Mouse (Mus musculus) limb, embryonic 14.5 days (tissue): ENCODE data around the gene Dpp9. TPM values are rescaled to one million over a fixed set of nuclear protein-coding genes. Genes with fewer than 3 reads are reported as not detected.

ENCODE experiments used
- ATAC-seq: fragments of 200-750 bp; cut with Nextera tagmentation; 2 replicates; pipeline ENCODE4 v1.8.0; 2017; ENCODE audit warnings: low read depth, moderate number of reproducible peaks, moderate TSS enrichment; ENCODE audit not compliant: low FRiP score
- DNase-seq: peaks from one replicate; pipeline ENCODE4 v3.0.0-alpha.2; 2015; ENCODE audit warnings: low spot score
- H3K27ac ChIP-seq: fragments of 300-500 bp; sonication (generic); replicated peaks from 2 replicates; pipeline ENCODE4 v1.5.1; 2014; ENCODE audit warnings: low read depth, mild to moderate bottlenecking, low read length, moderate library complexity, mixed read lengths
- H3K27me3 ChIP-seq: fragments of 300-500 bp; sonication (generic); 2 replicates; pipeline ENCODE4 v1.6.1; 2014; ENCODE audit warnings: low read length, mixed read lengths; ENCODE audit not compliant: control insufficient read depth, insufficient read depth
- H3K36me3 ChIP-seq: fragments of 300-500 bp; sonication (generic); 2 replicates; pipeline ENCODE4 v1.6.1; 2014; ENCODE audit warnings: mild to moderate bottlenecking, low read length, moderate library complexity, mixed read lengths; ENCODE audit not compliant: control insufficient read depth, insufficient read depth
- H3K4me1 ChIP-seq: fragments of 300-500 bp; sonication (generic); 2 replicates; pipeline ENCODE4 v1.6.1; 2014; ENCODE audit warnings: antibody characterized with exemption, low read length, mixed read lengths; ENCODE audit not compliant: control insufficient read depth, insufficient read depth
- H3K4me2 ChIP-seq: fragments of 300-500 bp; sonication (generic); replicated peaks from 2 replicates; pipeline ENCODE4 v1.6.1; 2014; ENCODE audit warnings: low read depth, mild to moderate bottlenecking, low read length, moderate library complexity; ENCODE audit not compliant: severe bottlenecking
- H3K4me3 ChIP-seq: fragments of 300-500 bp; sonication (generic); replicated peaks from 2 replicates; pipeline ENCODE4 v1.5.1; 2014; ENCODE audit warnings: low read length
- H3K9ac ChIP-seq: fragments of 300-500 bp; sonication (generic); 2 replicates; pipeline ENCODE4 v1.6.1; 2014; ENCODE audit warnings: mild to moderate bottlenecking, low read depth, low read length, moderate library complexity; ENCODE audit not compliant: severe bottlenecking
- H3K9me3 ChIP-seq: fragments of 300-500 bp; sonication (generic); 2 replicates; pipeline ENCODE4 v1.6.1; 2016; ENCODE audit warnings: low read length; ENCODE audit not compliant: control insufficient read depth
- POLR2A ChIP-seq: fragments of 200-500 bp; IDR thresholded peaks from 2 replicates; pipeline ENCODE4 v1.8.0; 2012; ENCODE audit warnings: inconsistent platforms, mild to moderate bottlenecking, moderate library complexity, borderline replicate concordance; ENCODE audit not compliant: insufficient read depth, insufficient read length; ENCODE audit errors: extremely low read depth
- WGBS: fragments of 180-500 bp; shearing (Covaris S2); extraction: QIAGEN DNeasy Blood & Tissue Kit; methylation state at CpG from one replicate; pipeline ENCODE4 v1.1.7; 2014; 5-methylcytosine and 5-hydroxymethylcytosine counted together
- polyA plus RNA-seq, 2 experiments: library from polyadenylated mRNA; depleted of rRNA in 1 of 2; stranded (reverse) in 1 of 2; unstranded in 1 of 2; fragments of >200 nt; fragmentation: Nextera tagmentation in 1 of 2; extraction: Ambion mirVana in 1 of 2; gene quantifications; 2 replicates each; pipeline versions ENCODE4 v1.2.1 to v1.2.3; 2012 to 2014

The Dpp9 gene
- polyA plus RNA-seq, 2 experiments = 33.9 to 54.3 TPM

DNA sequence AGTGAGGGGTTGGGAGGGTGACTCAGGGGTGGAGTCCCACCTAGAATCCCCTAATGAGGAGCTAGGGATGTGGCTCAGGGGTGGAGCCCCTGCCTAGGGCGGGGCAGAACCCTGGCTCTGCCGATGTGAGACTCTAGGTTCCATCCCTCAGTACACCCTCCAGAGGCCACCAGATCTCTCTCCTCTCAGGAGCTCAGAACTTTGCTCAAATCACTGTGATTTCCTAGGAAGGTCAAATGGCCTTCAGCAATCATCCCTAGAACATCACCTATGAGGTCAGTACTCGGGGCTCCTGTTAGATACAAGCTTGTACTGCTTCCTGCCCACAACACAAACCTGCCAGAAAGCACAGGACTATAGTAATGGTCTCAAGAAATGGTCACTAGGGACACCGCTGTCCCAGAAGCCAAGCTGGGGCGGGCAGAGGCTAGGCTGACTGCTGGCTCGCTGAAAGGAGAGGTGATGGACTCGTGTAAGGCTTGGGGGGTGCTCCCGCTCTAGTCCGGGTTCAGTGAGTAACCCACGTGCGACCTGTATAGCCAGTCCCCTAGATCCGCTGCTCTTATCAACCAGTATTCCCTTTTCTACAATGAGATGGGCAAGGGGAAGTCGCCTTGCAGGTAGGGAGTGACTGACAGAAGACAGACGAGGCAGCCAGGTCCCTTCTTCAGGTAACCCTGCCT lies 35.6 kb downstream of the Dpp9 start:
- DNase-seq = no peak
- WGBS = 3% methylated on average over 14 of the region's 14 CpGs

DNA sequence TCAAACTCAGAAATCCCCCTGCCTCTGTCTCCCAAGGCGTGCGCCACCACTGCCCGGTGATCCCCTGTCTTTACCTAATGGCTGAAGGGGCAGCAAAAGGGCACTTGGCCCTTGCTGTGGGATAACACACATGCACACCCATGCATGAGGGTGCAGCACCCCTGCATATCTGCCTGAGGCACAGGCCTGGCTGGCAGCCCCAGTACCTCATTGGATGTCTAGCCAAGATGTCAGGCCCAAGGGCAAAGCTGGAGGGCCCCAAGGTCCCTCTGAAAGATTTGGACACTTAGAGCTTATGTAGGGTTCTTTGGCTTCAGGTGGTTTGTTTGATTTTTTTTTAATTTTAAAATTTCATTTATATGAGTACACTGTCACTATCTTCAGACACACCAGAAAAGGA lies 43.3 kb downstream of the Dpp9 start:
- TF ChIP-seq POLR2A = no peak
- Histone ChIP-seq H3K4me1 (no peaks in the 10 kb centered on the region), H3K27ac (no peak overlapping the region), H3K4me2 (no peak overlapping the region), H3K9me3 (no peaks in the 10 kb centered on the region), H3K27me3 (no peaks in the 10 kb centered on the region), H3K4me3 (no peak overlapping the region), H3K36me3 (peaks cover 53% of the 10 kb centered on the region), H3K9ac (no peak overlapping the region)
- DNase-seq (no peak), ATAC-seq (no peak)
- 95% methylated on average over 3 of the region's 3 CpGs for WGBS

More for the DNA sequence above, 35.6 kb downstream of the Dpp9 start:
- Histone ChIP-seq H3K27me3 (no peaks in the 10 kb centered on the region), H3K4me2 (peak overlapping the region; percentile 87), H3K4me3 (peak overlapping the region; percentile 83), H3K4me1 (no peaks in the 10 kb centered on the region; the same call in 1 of the 2 replicates), H3K27ac (peak overlapping the region; percentile 44; the same call in 1 of the 2 replicates), H3K9me3 (no peaks in the 10 kb centered on the region), H3K9ac (peak overlapping the region; percentile 67), H3K36me3 (peaks cover 48% of the 10 kb centered on the region)
- ATAC-seq = peak; percentile 8; the same call in 1 of the 2 replicates
- no peak for TF ChIP-seq POLR2A

DNA sequence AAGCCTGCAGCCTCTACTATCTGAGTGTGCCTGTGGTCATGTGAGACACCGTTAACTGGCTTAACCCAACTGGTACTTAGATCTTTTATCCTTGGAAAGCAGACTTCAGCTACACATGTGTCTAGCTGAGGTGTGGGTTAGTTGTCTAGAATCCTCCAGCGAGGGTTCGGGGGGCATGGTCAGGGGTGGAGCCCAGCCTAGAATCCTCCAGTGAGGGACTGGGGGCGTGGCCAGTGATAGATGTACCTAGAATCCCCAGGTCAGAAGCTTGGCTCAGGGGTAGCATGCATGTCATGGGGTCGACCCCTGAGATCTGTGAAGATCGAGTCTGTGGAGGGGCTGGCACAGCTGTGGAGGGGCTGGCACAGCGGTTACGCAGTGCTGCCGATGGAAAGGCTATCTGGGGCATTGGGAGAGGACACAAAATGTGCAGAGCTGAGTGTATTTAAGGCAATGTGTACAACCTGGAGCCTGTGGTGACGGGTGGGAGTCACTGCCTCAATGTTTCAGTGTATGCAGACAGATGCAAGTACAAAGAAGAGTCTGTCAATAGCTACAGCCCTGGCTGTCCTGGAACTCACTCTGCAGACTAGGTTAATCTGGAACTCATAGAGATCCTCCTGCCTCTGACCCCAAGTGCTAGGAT lies 45.2 kb downstream of the Dpp9 start:
- Histone ChIP-seq H3K27me3 (no peaks in the 10 kb centered on the region), H3K9me3 (no peaks in the 10 kb centered on the region), H3K4me1 (no peaks in the 10 kb centered on the region), H3K36me3 (peaks cover 37% of the 10 kb centered on the region), H3K9ac (no peak overlapping the region), H3K4me3 (no peak overlapping the region), H3K27ac (no peak overlapping the region), H3K4me2 (no peak overlapping the region)
- TF ChIP-seq POLR2A = no peak
- WGBS = 48% methylated on average over 10 of the region's 10 CpGs
- ATAC-seq (no peak), DNase-seq (no peak)

DNA sequence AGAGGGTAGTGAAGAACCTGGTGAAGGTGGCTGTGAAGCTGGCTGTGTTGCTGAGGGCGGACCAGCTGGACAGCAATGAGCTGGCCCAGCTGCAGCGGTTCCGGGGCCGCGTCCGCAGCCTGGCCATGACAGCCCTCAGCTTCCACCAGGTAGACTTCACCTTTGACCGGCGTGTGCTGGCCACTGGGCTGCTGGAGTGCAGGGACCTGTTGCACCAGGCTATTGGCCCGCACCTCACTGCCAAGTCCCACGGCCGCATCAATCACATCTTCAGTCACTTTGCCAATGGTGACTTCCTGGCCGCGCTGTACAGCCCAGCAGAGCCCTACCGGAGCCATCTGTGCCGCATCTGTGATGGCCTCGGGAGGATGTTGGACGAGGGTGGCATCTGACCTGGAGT lies 46.8 kb downstream of the Dpp9 start:
- WGBS = 87% methylated on average over 16 of the region's 17 CpGs

DNA sequence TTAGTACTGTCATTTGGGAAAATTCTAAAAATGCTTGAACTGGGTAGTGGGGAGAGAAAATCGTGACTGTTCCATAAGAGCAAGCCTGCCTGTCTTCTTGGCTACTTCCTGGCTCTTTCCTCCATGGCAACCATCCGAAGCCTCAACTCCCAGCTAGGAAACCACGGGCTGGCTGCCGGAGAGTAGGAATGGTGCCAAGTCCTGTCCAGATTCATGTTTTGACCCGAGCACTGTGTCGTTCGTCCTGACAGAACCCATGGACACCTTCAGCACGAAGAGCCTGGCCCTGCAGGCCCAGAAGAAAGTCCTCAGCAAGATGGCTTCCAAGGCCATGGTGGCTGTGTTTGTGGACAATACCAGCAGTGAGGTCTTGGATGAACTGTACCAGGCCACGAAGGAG lies 47.2 kb downstream of the Dpp9 start:
- Histone ChIP-seq H3K27ac (no peak overlapping the region), H3K36me3 (peaks cover 18% of the 10 kb centered on the region), H3K27me3 (no peaks in the 10 kb centered on the region), H3K4me2 (no peak overlapping the region), H3K4me3 (no peak overlapping the region), H3K4me1 (no peaks in the 10 kb centered on the region), H3K9ac (no peak overlapping the region), H3K9me3 (no peaks in the 10 kb centered on the region)
- ATAC-seq (no peak), DNase-seq (no peak)
- WGBS = 79% methylated on average over 9 of the region's 9 CpGs
- no peak for TF ChIP-seq POLR2A

More for the DNA sequence above, 46.8 kb downstream of the Dpp9 start:
- Histone ChIP-seq H3K4me2 (no peak overlapping the region), H3K9ac (no peak overlapping the region), H3K36me3 (peaks cover 22% of the 10 kb centered on the region), H3K4me1 (no peaks in the 10 kb centered on the region), H3K9me3 (no peaks in the 10 kb centered on the region), H3K27me3 (no peaks in the 10 kb centered on the region), H3K27ac (no peak overlapping the region), H3K4me3 (no peak overlapping the region)
- DNase-seq (no peak), ATAC-seq (no peak)
- TF ChIP-seq POLR2A = no peak
